Mouse (Mus musculus): ENCODE results near the gene Uqcrq.

Gene Uqcrq

DNA sequence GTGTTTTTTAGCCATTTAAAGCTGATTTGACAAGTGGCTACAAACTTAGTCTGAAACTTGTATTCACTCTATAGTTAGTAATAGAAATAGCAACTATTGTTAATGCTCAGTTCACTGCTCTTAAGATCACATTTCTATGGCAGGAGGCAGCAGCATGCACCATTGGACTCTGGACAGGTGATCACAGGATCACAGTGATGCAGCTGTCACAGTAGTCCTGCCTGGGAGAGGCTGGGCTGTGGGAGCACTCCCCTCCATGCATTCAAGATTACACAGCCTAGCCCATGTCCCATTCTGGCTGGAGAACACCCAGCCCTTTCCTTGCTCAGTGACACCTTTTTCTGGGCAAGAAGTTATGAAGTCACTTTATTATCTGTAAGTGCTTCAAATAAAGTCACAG lies 12.6 kb downstream of the Uqcrq start:
- DNase-seq (ENCODE audit: extremely low spot score, low read depth, low spot score) = no peak

DNA sequence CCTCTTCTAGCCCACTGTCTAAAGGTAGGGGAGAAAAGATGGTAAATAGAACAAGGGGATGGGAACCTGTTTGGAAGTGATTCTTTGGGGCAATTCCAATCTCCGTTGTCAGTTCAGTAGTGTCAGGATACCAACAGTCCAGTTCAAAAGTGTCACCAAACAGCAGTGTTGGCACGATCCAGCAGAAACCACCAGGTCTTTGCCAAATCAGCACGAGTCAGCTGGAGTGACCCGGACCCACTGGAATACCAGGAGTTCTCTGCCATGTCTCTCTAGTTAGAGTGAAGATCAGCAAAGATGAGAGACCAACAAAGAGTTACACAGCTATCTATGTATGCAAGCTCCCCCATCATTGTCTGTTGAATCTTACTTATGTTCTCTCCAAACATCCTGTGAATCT lies 16.8 kb downstream of the Uqcrq start:
- no peak for DNase-seq (ENCODE audit: extremely low spot score, low read depth, low spot score)

DNA sequence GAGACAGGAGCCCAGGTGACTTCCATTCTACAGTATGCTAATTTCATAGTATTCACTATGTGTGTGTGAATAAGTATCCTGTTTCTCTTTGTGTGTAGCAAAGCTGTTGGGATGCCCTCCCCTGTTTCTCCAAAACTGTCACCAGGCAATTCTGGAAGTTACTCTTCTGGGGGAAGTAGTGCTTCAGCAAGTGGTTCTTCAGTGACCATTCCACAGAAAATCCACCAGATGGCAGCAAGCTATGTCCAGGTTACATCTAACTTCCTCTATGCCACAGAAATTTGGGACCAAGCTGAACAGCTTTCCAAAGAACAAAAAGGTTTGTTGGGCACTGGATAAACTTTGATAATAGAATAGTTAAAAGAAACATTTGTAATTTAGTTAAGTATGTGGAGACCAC lies 18.9 kb downstream of the Uqcrq start:
- DNase-seq (ENCODE audit: extremely low spot score, low read depth, low spot score) = no peak

DNA sequence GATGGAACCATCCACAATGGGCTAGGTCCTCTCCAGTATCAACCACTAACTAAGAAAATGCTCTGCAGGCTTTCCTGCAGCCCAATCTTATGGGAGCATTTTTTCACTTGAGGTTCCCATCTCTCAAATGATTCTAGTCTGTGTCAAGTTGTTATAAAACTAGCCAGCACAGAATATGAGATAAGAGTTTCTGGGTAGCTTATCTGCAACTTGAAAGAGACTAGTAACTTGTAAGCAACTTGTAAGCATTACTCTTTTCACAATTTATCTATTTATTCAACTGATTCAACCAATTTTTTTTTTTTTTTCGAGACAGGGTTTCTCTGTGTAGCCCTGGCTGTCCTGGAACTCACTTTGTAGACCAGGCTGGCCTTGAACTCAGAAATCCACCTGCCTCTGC lies 27.0 kb downstream of the Uqcrq start:
- DNase-seq (ENCODE audit: extremely low spot score, low read depth, low spot score) = no peak

DNA sequence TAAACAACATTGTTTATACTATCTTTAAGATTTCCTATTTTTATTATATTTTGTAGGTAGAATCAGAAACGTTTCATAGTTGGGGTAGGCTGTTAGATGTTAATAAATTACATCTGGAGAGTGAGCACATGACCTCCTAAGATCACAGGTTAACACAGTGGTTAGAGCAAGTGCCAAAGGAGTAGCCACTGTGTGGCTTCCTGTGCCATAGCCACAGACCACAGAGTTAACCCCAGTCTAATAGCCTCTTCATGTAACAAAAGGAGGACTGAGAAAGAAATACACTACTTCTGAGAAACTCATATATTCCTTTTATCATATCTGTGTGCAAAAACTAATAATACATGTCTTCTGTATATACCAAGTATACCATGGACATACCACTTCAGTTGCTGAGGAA lies 36.8 kb downstream of the Uqcrq start:
- no peak for DNase-seq (ENCODE audit: extremely low spot score, low read depth, low spot score)

DNA sequence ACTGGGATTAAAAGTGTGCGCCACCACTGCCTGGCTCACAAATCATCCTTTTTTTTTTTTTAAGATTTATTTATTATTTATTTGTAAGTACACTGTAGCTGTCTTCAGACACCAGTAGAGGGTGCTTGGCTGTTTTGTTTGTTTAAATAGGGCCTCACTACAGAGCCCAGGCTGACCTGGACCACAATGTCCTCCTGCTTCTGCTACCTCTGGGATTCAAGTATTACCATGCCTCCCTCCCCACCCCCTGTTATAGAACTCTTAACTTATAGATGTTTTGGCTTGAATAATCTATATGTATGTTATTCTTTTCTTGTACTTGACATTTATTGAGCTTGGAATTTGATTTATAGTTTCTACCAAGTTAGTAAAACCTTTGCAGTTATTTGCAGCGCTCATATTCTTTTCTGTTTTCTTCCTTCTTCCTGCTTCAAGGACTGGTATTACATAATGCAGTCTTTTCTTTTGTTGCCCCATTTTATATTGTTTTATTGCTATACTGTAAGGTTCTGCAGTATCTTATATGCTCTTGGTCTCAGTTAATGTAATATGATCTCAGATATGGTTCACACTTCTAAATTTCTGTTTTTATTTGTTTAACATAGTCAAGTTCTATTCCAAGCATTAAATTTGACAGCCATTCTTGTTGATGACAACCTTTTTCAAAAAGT lies 46.7 kb downstream of the Uqcrq start:
- DNase-seq (ENCODE audit: extremely low spot score, low read depth, low spot score) = no peak

DNA sequence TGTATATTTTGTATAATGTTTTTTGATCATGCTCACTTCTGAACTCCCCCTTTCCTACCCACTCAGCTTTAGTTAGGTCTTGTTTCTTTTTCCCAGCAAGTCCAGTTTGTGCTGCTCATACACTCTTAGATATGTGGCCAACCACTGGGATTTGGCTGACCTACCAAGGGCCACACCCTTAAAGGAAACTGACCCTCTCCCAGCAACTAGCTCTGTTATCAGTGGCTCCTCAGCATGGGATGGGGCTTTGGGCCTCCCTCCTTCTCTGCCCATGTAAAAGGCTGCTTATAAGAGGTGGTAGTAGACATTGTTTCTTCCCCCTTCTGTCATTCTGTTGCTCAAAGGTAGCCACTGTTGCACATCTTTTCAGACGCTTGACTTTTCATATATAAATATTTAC lies 51.7 kb downstream of the Uqcrq start:
- DNase-seq (ENCODE audit: extremely low spot score, low read depth, low spot score) = no peak

Data from hindlimb bud, embryonic 11.5 days (tissue).